24 mouse cellular contexts compared by ENCODE assay signal in genomic region chr19:47950946-47951345, GRCm38 (mm10). TPM values are rescaled to one million over a fixed set of nuclear protein-coding genes. Genes with fewer than 3 reads are reported as not detected.
DNase-seq lines count a peak whose midpoint lies in the region; ATAC-seq lines count a peak whose summit lies in the region.
"Had no signal": no experiment of that assay in that cellular context is flagged by ENCODE, and none has a peak within 500 bp of the region (broad histone marks: within the 10 kb centered on the region; RNA-seq: fewer than 3 reads in every experiment).

No protein-coding gene starts in this region.

- no peak overlapping the region for H3K4me3 ChIP-seq in forebrain, embryonic 11.5 days (ENCODE audit: low read depth, low read length)
- H3K4me3 ChIP-seq in forebrain, embryonic 15.5 days, result no peak overlapping the region
- no peak overlapping the region for H3K4me3 ChIP-seq in midbrain, embryonic 11.5 days (ENCODE audit: low read depth, low read length)
- H3K4me3 ChIP-seq in midbrain, embryonic 10.5 days, result no peak overlapping the region

- no peaks in the 10 kb centered on the region for H3K4me1 ChIP-seq in forebrain, embryonic 11.5 days (replicated peaks; ENCODE audit: control insufficient read depth, insufficient read depth, low read length)
- peaks cover 14% of the 10 kb centered on the region; the same call in 1 of the 2 replicates for H3K4me1 ChIP-seq in forebrain, embryonic 15.5 days
- peaks cover 9% of the 10 kb centered on the region; the same call in 1 of the 2 replicates for H3K4me1 ChIP-seq in midbrain, embryonic 11.5 days (ENCODE audit: control insufficient read depth, insufficient read depth, low read length)
- H3K4me1 ChIP-seq in midbrain, embryonic 10.5 days, result peaks cover 22% of the 10 kb centered on the region

- H3K36me3 ChIP-seq in forebrain, embryonic 11.5 days (ENCODE audit: control insufficient read depth, insufficient read depth, low read length), result no peaks in the 10 kb centered on the region
- H3K36me3 ChIP-seq in forebrain, embryonic 15.5 days, result no peaks in the 10 kb centered on the region
- no peaks in the 10 kb centered on the region for H3K36me3 ChIP-seq in midbrain, embryonic 11.5 days (ENCODE audit: control insufficient read depth, insufficient read depth, low read length)
- no peaks in the 10 kb centered on the region for H3K36me3 ChIP-seq in midbrain, embryonic 10.5 days
- H3K36me3 ChIP-seq: G1E had no signal

- no peaks in the 10 kb centered on the region for H3K9me3 ChIP-seq in forebrain, embryonic 11.5 days (ENCODE audit: control insufficient read depth, low read length)
- H3K9me3 ChIP-seq in forebrain, embryonic 15.5 days, result no peaks in the 10 kb centered on the region
- H3K9me3 ChIP-seq in midbrain, embryonic 11.5 days (ENCODE audit: control insufficient read depth, low read length), result no peaks in the 10 kb centered on the region
- H3K9me3 ChIP-seq in midbrain, embryonic 10.5 days (replicated peaks), result no peaks in the 10 kb centered on the region

- intact Hi-C loops in heart, postnatal 25 days (cut with DNase I), result no loop called here

- H3K27me3 ChIP-seq in forebrain, embryonic 11.5 days (ENCODE audit: control insufficient read depth, insufficient read depth, low read length), result no peaks in the 10 kb centered on the region
- no peaks in the 10 kb centered on the region for H3K27me3 ChIP-seq in forebrain, embryonic 15.5 days
- no peaks in the 10 kb centered on the region for H3K27me3 ChIP-seq in midbrain, embryonic 11.5 days (ENCODE audit: control insufficient read depth, insufficient read depth, low read length)
- H3K27me3 ChIP-seq in midbrain, embryonic 10.5 days (ENCODE audit: low read depth, poor library complexity, severe bottlenecking), result no peaks in the 10 kb centered on the region

- H3K9ac ChIP-seq in forebrain, embryonic 11.5 days (ENCODE audit: low read length), result no peak overlapping the region
- no peak overlapping the region for H3K9ac ChIP-seq in forebrain, embryonic 15.5 days (replicated peaks)
- H3K9ac ChIP-seq in midbrain, embryonic 11.5 days (ENCODE audit: low read length), result no peak overlapping the region

- no peak overlapping the region for H3K4me2 ChIP-seq in forebrain, embryonic 11.5 days (ENCODE audit: low read depth, low read length, severe bottlenecking)
- H3K4me2 ChIP-seq in forebrain, embryonic 15.5 days (replicated peaks), result no peak overlapping the region
- H3K4me2 ChIP-seq in midbrain, embryonic 11.5 days, result no peak overlapping the region

- no peak overlapping the region for H3K27ac ChIP-seq in forebrain, embryonic 11.5 days (ENCODE audit: low read depth, low read length)
- H3K27ac ChIP-seq in forebrain, embryonic 15.5 days (replicated peaks), result no peak overlapping the region
- no peak overlapping the region for H3K27ac ChIP-seq in midbrain, embryonic 11.5 days (ENCODE audit: low read depth, low read length)
- no peak overlapping the region for H3K27ac ChIP-seq in midbrain, embryonic 10.5 days (replicated peaks)

- ATAC-seq in forebrain, embryonic 11.5 days (replicated peaks; ENCODE audit: low FRiP score), result no peak
- ATAC-seq in forebrain, embryonic 15.5 days (replicated peaks), result no peak
- no peak for ATAC-seq in midbrain, embryonic 11.5 days (ENCODE audit: low FRiP score)
- ATAC-seq: activated CD4-positive, CD25-positive, alpha-beta regulatory T cell, adult 4 months; CD4-positive, CD25-positive, alpha-beta regulatory T cell, adult 4 months; Patski had no signal

- DNase-seq in forebrain, embryonic 11.5 days (ENCODE audit: low spot score), result peak; percentile 18
- peak; percentile 63 for DNase-seq in heart, adult 11 months
- DNase-seq in heart, postnatal 25 days (ENCODE audit: low spot score), result no peak
- DNase-seq in midbrain, embryonic 11.5 days (ENCODE audit: low spot score, missing footprints), result peak; percentile 68
- DNase-seq in midbrain, embryonic 10.5 days (ENCODE audit: low spot score), result no peak
- DNase-seq: adrenal gland, adult 2 months; adrenal gland, adult 8-10 months; adrenal gland, postnatal 10 days; adrenal gland, postnatal 14 days; adrenal gland, postnatal 25 days; adrenal gland, postnatal 36 days; B cell, adult 2 months; cerebellum, adult 11 months; cerebellum, adult 11-12 months; cerebellum, adult 18-20 months had no signal

- 88% methylated on average over 7 of the region's 7 CpGs for WGBS in forebrain, embryonic 11.5 days
- 93% methylated on average over 7 of the region's 7 CpGs for WGBS in forebrain, embryonic 15.5 days
- 89% methylated on average over 7 of the region's 7 CpGs for whole genome bisulfite sequencing in midbrain, embryonic 11.5 days
- WGBS in midbrain, embryonic 10.5 days, result 90% methylated on average over 7 of the region's 7 CpGs

RNA-seq across cellular contexts. Expression of gene Cfap58, which starts 13.5 kb away (rescaled TPM):
- polyA plus RNA-seq in forebrain, embryonic 11.5 days (2014; fragmentation: Nextera tagmentation; extraction: Ambion mirVana), result not detected in 2 replicates
- 0.32 and 0.37 TPM in 2 replicates for polyA plus RNA-seq in forebrain, embryonic 15.5 days (2015; fragmentation: Nextera tagmentation; extraction: Ambion mirVana)
- 1 to 10 TPM; 2.6 to 3.3 TPM for total RNA-seq in heart, postnatal 25 days (2021)
- 0.14 and 0.20 TPM in 2 replicates for polyA plus RNA-seq in midbrain, embryonic 11.5 days (2014; fragmentation: Nextera tagmentation; extraction: Ambion mirVana)
- 0.07 and 0.19 TPM in 2 replicates for polyA plus RNA-seq in midbrain, embryonic 10.5 days (2016; fragmentation: Nextera tagmentation; extraction: Ambion mirVana)
- total RNA-seq: adrenal gland, adult 2 months; adrenal gland, postnatal 14 days; adrenal gland, postnatal 25 days; ES-E14; G1E; MEL had no signal
- polyA plus RNA-seq: adrenal gland, adult 2 months; C2C12; CD4-positive, CD25-positive, alpha-beta regulatory T cell, adult 4 months; G1E; Patski had no signal

RNA-seq across cellular contexts. Expression of gene Itprip, which starts 31.8 kb away (rescaled TPM):
- polyA plus RNA-seq in forebrain, embryonic 11.5 days (2014; fragmentation: Nextera tagmentation; extraction: Ambion mirVana), result 18.8 and 20.4 TPM in 2 replicates
- polyA plus RNA-seq in forebrain, embryonic 15.5 days (2015; fragmentation: Nextera tagmentation; extraction: Ambion mirVana), result 7.7 and 8.6 TPM in 2 replicates
- 1 to 10 TPM; 9.0 to 9.9 TPM for total RNA-seq in heart, postnatal 25 days (2021)
- 11.8 and 13.2 TPM in 2 replicates for polyA plus RNA-seq in midbrain, embryonic 11.5 days (2014; fragmentation: Nextera tagmentation; extraction: Ambion mirVana)
- polyA plus RNA-seq in midbrain, embryonic 10.5 days (2016; fragmentation: Nextera tagmentation; extraction: Ambion mirVana), result 21.7 and 22.9 TPM in 2 replicates

RNA-seq across cellular contexts. Expression of gene Cfap43, which starts 31.9 kb away (rescaled TPM):
- 0.04 and 0.15 TPM in 2 replicates for polyA plus RNA-seq in forebrain, embryonic 11.5 days (2014; fragmentation: Nextera tagmentation; extraction: Ambion mirVana)
- 0.82 and 2.6 TPM in 2 replicates for polyA plus RNA-seq in forebrain, embryonic 15.5 days (2015; fragmentation: Nextera tagmentation; extraction: Ambion mirVana)
- total RNA-seq in heart, postnatal 25 days (2021), result under 1 TPM in 1 of 2 experiments, not detected in 1; 0.25 TPM
- 0.05 and 0.07 TPM in 2 replicates for polyA plus RNA-seq in midbrain, embryonic 11.5 days (2014; fragmentation: Nextera tagmentation; extraction: Ambion mirVana)
- 0.06 and 0.09 TPM in 2 replicates for polyA plus RNA-seq in midbrain, embryonic 10.5 days (2016; fragmentation: Nextera tagmentation; extraction: Ambion mirVana)
- total RNA-seq: adrenal gland, adult 18-20 months; adrenal gland, adult 2 months; adrenal gland, adult 8-10 months; adrenal gland, postnatal 10 days; adrenal gland, postnatal 14 days; adrenal gland, postnatal 25 days; adrenal gland, postnatal 36 days had no signal
- polyA plus RNA-seq: adrenal gland, adult 2 months; G1E had no signal

Comparison
In these comparisons a context has a peak if more than half of its experiments do, and no peak if none do; other contexts are left out.
1. DNase-seq: peak in forebrain, embryonic 11.5 days (single experiment), heart, adult 11 months (single experiment) and midbrain, embryonic 11.5 days (single experiment); none in heart, postnatal 25 days (single experiment) and midbrain, embryonic 10.5 days (single experiment).